Mouse (Mus musculus) MEL (cell line): ENCODE results near the gene Mfng.

Experiments used
- CHD1 ChIP-seq: IDR thresholded peaks from 2 replicates; pipeline ENCODE4 v1.6.1; 2012; ENCODE audit warnings: low read depth, mild to moderate bottlenecking, inconsistent platforms, low read length, improper control_type of control experiment
- CTCF ChIP-seq, 3 experiments: IDR thresholded peaks in 2 of 3; conservative IDR thresholded peaks in 1 of 3; 2 replicates each; pipeline ENCODE4 v1.5.1; 2011 to 2012; ENCODE audit warnings: low read length in 3 of 3, low read depth in 2 of 3, mild to moderate bottlenecking in 2 of 3, improper control_type of control experiment in 1 of 3, inconsistent platforms in 1 of 3, mixed read lengths in 1 of 3, moderate library complexity in 1 of 3; ENCODE audit not compliant: control insufficient read depth in 1 of 3, insufficient read depth in 1 of 3, poor library complexity in 1 of 3, severe bottlenecking in 1 of 3
- HCFC1 ChIP-seq: IDR thresholded peaks from 2 replicates; pipeline ENCODE4 v1.6.1; 2012; ENCODE audit warnings: low read depth, mild to moderate bottlenecking, inconsistent platforms, low read length, improper control_type of control experiment, moderate library complexity
- MYC ChIP-seq: IDR thresholded peaks from 2 replicates; pipeline ENCODE4 v1.6.1; 2011; ENCODE audit warnings: low read depth, mild to moderate bottlenecking, low read length, improper control_type of control experiment, moderate library complexity
- POLR2A ChIP-seq, 2 experiments: IDR thresholded peaks; 2 replicates each; pipeline ENCODE4 v1.6.1; 2011 to 2012; ENCODE audit warnings: low read length in 2 of 2, mild to moderate bottlenecking in 2 of 2, control low read depth in 1 of 2, improper control_type of control experiment in 1 of 2, low read depth in 1 of 2, moderate library complexity in 1 of 2; ENCODE audit not compliant: control insufficient read depth in 1 of 2, insufficient read depth in 1 of 2, poor library complexity in 1 of 2
- SIN3A ChIP-seq: IDR thresholded peaks from 2 replicates; pipeline ENCODE4 v1.6.1; 2012; ENCODE audit warnings: low read length, improper control_type of control experiment, inconsistent platforms
- ZNF384 ChIP-seq: IDR thresholded peaks from 2 replicates; pipeline ENCODE4 v1.6.1; 2012; ENCODE audit warnings: low read depth, mild to moderate bottlenecking, inconsistent platforms, low read length, improper control_type of control experiment

DNA sequence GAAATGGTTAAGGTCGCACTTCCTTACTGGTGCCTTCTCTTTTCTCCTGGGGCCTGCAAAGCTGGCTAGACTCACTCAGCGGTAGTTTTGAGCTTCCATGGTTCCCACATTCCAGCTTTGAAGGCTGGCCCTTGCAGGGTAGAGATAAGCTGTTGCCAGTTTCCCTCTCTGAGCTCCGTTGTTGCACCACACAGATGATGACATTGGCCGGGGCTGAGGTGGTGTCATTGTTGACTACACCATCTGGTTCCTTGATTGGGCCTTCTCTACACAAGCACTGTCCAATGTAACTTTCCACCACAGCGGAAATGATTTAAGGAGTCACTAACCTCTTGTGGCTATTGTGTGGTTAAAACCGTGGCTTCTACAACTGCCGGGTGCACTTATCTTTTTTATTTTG is 52.7 kb downstream of the Mfng start:
- no peak for TF ChIP-seq HCFC1
- 0 out of 2 replicates have a peak, but pooled peaks have one; percentile 27 for TF ChIP-seq SIN3A
- no peak for TF ChIP-seq CTCF (IDR thresholded peaks at IDR 0.05 in 2 of 3, conservative IDR thresholded peaks at IDR 0.05 in 1 of 3; ENCODE audit: control insufficient read depth in 1 of 3, insufficient read depth in 1 of 3, low read depth in 2 of 3, low read length in 3 of 3, poor library complexity in 1 of 3, severe bottlenecking in 1 of 3)
- TF ChIP-seq ZNF384, result no peak
- 0 out of 2 replicates have a peak, but pooled peaks have one; percentile 29 for TF ChIP-seq MYC
- TF ChIP-seq POLR2A (IDR thresholded peaks at IDR 0.05; ENCODE audit: control insufficient read depth in 1 of 2, insufficient read depth in 1 of 2, low read depth in 1 of 2, low read length in 2 of 2, poor library complexity in 1 of 2), result no peak
- no peak for TF ChIP-seq CHD1
